Mouse (Mus musculus): ENCODE results near the gene 2410004B18Rik. TPM values are rescaled to one million over a fixed set of nuclear protein-coding genes. Genes with fewer than 3 reads are reported as not detected.

The 2410004B18Rik gene
- total RNA-seq, 2 experiments from 2014 or later = 18.0 to 20.6 TPM

Other genes starting within 250 kb of the 2410004B18Rik start
- gene Ddah1, start 179.3 kb upstream of the 2410004B18Rik start, total RNA-seq (2021) = 1 to 10 TPM; 6.4 to 8.2 TPM
- 10 to 100 TPM; 16.1 to 16.5 TPM for gene Bcl10, start 15.2 kb upstream of the 2410004B18Rik start, total RNA-seq (2021)
- 10 to 100 TPM; 16.2 to 16.7 TPM for gene Syde2, start 49.9 kb downstream of the 2410004B18Rik start, total RNA-seq (2021)
- gene Wdr63, start 170.1 kb downstream of the 2410004B18Rik start, total RNA-seq (2021) = under 1 TPM in 1 of 2 experiments, not detected in 1; 0.57 TPM
- gene Mcoln3, start 179.4 kb downstream of the 2410004B18Rik start, total RNA-seq (2021) = under 1 TPM in 1 of 2 experiments, not detected in 1; 0.41 TPM
- under 1 TPM in 1 of 2 experiments, not detected in 1; 0.57 TPM for gene Mcoln2, start 211.8 kb downstream of the 2410004B18Rik start, total RNA-seq (2021)